Mouse (Mus musculus) urinary bladder, postnatal 0 days (tissue): ENCODE data around the gene Msantd1. TPM values are rescaled to one million over a fixed set of nuclear protein-coding genes. Genes with fewer than 3 reads are reported as not detected.

ENCODE experiments used
- polyA plus RNA-seq: library from polyadenylated mRNA; unstranded; fragments of >200 nt; fragmentation: Nextera tagmentation; extraction: Ambion mirVana; gene quantifications from 2 replicates; pipeline ENCODE4 v1.2.1, GENCODE M21; 2015

Gene Msantd1
- polyA plus RNA-seq: 0.16 and 0.30 TPM in 2 replicates

GRCm38 (mm10) chr5:34907910-34908725, at the start of gene Msantd1:
Gene Msantd1, plus strand, starts transcription at chr5:34908012.

GRCm38 (mm10) chr5:34948861-34949760, 41.3 kb downstream of the Msantd1 start, which contains the start of gene Rgs12:
Gene Rgs12, plus strand, starts transcription at chr5:34949445.

Other genes with a start within 250 kb of the Msantd1 start
- gene Nop14, start 247.9 kb upstream of the Msantd1 start, polyA plus RNA-seq: 13.7 and 17.0 TPM in 2 replicates
- 3.8 and 6.2 TPM in 2 replicates for gene Grk4, start 247.6 kb upstream of the Msantd1 start, polyA plus RNA-seq
- 3.8 and 4.2 TPM in 2 replicates for gene Htt, start 146.3 kb upstream of the Msantd1 start, polyA plus RNA-seq
- 18.3 and 19.6 TPM in 2 replicates for gene Rgs12, start 41.4 kb downstream of the Msantd1 start, polyA plus RNA-seq
- 0.71 and 1.0 TPM in 2 replicates for gene Hgfac, start 133.5 kb downstream of the Msantd1 start, polyA plus RNA-seq
- gene Dok7, start 148.8 kb downstream of the Msantd1 start, polyA plus RNA-seq: 0.48 and 0.76 TPM in 2 replicates
- gene Lrpap1, start 197.8 kb downstream of the Msantd1 start, polyA plus RNA-seq: 113 and 115 TPM in 2 replicates